Mouse (Mus musculus) midbrain, embryonic 13.5 days (tissue): ENCODE data around the gene Lce1a1. TPM values are rescaled to one million over a fixed set of nuclear protein-coding genes. Genes with fewer than 3 reads are reported as not detected.

Source experiments
- ATAC-seq: fragments of 200-750 bp; cut with Nextera tagmentation; 2 replicates; pipeline ENCODE4 v1.8.0; 2017; ENCODE audit warnings: mild to moderate bottlenecking, moderate TSS enrichment, moderate library complexity
- H3K27ac ChIP-seq: fragments of 300-500 bp; sonication (generic); 2 replicates; pipeline ENCODE4 v1.5.1; 2015; ENCODE audit warnings: inconsistent platforms, mild to moderate bottlenecking, moderate library complexity
- H3K27me3 ChIP-seq: fragments of 300-500 bp; sonication (generic); 2 replicates; pipeline ENCODE4 v1.6.1; 2015; ENCODE audit warnings: mild to moderate bottlenecking, inconsistent platforms
- H3K36me3 ChIP-seq: fragments of 300-500 bp; sonication (generic); 2 replicates; pipeline ENCODE4 v1.6.1; 2015; ENCODE audit warnings: mild to moderate bottlenecking, inconsistent platforms
- H3K4me1 ChIP-seq: fragments of 300-500 bp; sonication (generic); replicated peaks from 2 replicates; pipeline ENCODE4 v1.6.1; 2015; ENCODE audit warnings: inconsistent platforms
- H3K4me2 ChIP-seq: fragments of 300-500 bp; sonication (generic); replicated peaks from 2 replicates; pipeline ENCODE4 v1.6.1; 2015; ENCODE audit warnings: moderate library complexity, mild to moderate bottlenecking, inconsistent platforms
- H3K4me3 ChIP-seq: fragments of 300-500 bp; sonication (generic); replicated peaks from 2 replicates; pipeline ENCODE4 v1.5.1; 2015; ENCODE audit warnings: mild to moderate bottlenecking, inconsistent platforms
- H3K9ac ChIP-seq: fragments of 300-500 bp; sonication (generic); replicated peaks from 2 replicates; pipeline ENCODE4 v1.6.1; 2015; ENCODE audit warnings: mild to moderate bottlenecking, inconsistent platforms
- H3K9me3 ChIP-seq: fragments of 300-500 bp; sonication (generic); 2 replicates; pipeline ENCODE4 v1.6.1; 2016; ENCODE audit warnings: mild to moderate bottlenecking, inconsistent platforms
- WGBS: fragments of 180-500 bp; shearing (Covaris S2); methylation state at CpG from one replicate; pipeline ENCODE4 v1.1.7; 2015; 5-methylcytosine and 5-hydroxymethylcytosine counted together
- polyA plus RNA-seq: library from polyadenylated mRNA; unstranded; fragments of >200 nt; fragmentation: Nextera tagmentation; extraction: Ambion mirVana; gene quantifications from 2 replicates; pipeline ENCODE4 v1.2.1, GENCODE M21; 2015

Gene Lce1a1
- polyA plus RNA-seq, 1 experiment from 2014 or later = not detected

DNA sequence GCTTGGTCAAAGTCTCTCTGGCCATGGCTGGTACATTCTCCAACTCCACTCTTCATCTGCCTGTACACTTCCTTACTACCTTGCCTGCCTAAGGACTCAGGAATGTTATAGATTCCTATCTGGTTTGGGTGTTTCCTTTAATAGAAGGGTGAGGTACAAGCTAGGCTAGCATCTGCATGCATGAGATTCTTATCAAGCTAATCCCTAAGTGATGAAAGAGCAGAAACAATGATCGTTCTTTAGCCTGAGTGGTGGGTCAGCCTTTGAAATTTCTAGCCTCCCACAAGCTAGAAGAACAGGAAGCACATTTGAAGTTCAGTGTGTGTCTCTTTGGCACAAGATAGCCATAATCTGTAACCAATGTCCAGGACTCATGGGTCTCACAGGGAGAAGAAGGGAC, 38.3 kb downstream of the Lce1a1 start:
- no peaks in the 10 kb centered on the region for H3K36me3 ChIP-seq

DNA sequence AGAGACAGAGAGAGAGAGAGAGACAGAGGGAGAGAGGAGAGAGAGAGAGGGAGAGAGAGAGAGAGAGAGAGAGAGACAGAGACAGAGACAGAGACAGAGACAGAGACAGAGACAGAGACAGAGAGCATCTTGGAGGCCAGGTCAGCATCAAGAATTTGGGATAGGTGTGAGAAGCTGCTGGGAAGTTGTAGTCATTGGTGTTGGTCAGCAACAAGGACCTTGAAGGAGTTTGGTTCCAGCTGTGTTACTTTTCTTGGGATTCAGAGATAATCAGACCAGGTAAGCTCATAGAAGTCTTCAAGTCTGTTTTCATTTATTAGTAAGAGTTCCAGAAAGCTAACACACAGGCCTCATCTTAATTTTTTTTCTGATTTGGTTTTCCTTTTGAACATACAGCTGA, 40.7 kb downstream of the Lce1a1 start, which contains the start of gene 2210017I01Rik:
2210017I01Rik (minus strand) TSS at position 101 of the 400 bp plus-strand sequence.
- H3K27ac ChIP-seq = no peak within 1 kb of the TSS
- no peaks in the 10 kb centered on the region for H3K4me1 ChIP-seq
- no peaks in the 10 kb centered on the region for H3K9me3 ChIP-seq
- no peak within 1 kb of the TSS for H3K4me2 ChIP-seq
- H3K9ac ChIP-seq = no peak within 1 kb of the TSS
- no peaks in the 10 kb centered on the region for H3K36me3 ChIP-seq
- no peaks in the 10 kb centered on the region for H3K27me3 ChIP-seq
- H3K4me3 ChIP-seq = no peak within 1 kb of the TSS
- no peak for ATAC-seq

More for the DNA sequence above, 38.3 kb downstream of the Lce1a1 start:
- Histone ChIP-seq H3K4me2 (no peak overlapping the region), H3K4me3 (no peak overlapping the region), H3K27me3 (no peaks in the 10 kb centered on the region), H3K9me3 (no peaks in the 10 kb centered on the region), H3K9ac (no peak overlapping the region), H3K4me1 (no peaks in the 10 kb centered on the region), H3K27ac (no peak overlapping the region)
- ATAC-seq = no peak
- WGBS = 65% methylated on average over 1 of the region's 1 CpGs

DNA sequence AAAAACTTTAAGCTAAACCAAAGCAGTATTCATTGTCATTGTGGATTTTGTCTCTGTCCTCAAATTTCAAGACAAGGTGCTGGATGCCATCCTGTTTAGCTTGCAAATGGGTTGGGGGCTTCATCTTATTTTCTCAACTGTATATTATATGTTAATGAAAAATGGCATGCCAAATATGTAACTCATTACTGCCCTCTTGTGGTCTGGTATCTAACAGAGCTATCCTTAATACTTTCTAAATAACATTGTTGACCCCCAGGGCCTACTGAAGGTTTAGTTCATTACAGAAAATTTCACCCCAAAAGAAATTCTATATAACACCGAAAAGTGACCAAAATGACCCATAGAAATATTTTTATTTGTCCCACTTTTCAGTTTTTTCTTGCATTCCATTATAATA, 45.9 kb downstream of the Lce1a1 start:
- 0 out of 2 replicates have a peak, but pooled peaks cover 3% of the 10 kb centered on the region for H3K9me3 ChIP-seq
- no peaks in the 10 kb centered on the region for H3K36me3 ChIP-seq
- no peak for ATAC-seq
- no peaks in the 10 kb centered on the region for H3K27me3 ChIP-seq
- no peak overlapping the region for H3K27ac ChIP-seq
- 51% methylated on average over 1 of the region's 1 CpGs for WGBS
- no peak overlapping the region for H3K4me2 ChIP-seq
- H3K9ac ChIP-seq = no peak overlapping the region
- no peaks in the 10 kb centered on the region for H3K4me1 ChIP-seq
- H3K4me3 ChIP-seq = no peak overlapping the region

GRCm38 (mm10) chr3:92600456-92600855, 47.7 kb downstream of the Lce1a1 start:
- no peak overlapping the region for H3K4me3 ChIP-seq
- ATAC-seq = no peak
- H3K36me3 ChIP-seq = no peaks in the 10 kb centered on the region
- no peak overlapping the region for H3K4me2 ChIP-seq
- no peaks in the 10 kb centered on the region for H3K27me3 ChIP-seq
- H3K4me1 ChIP-seq = no peaks in the 10 kb centered on the region
- H3K9me3 ChIP-seq = 0 out of 2 replicates have a peak, but pooled peaks cover 3% of the 10 kb centered on the region
- no peak overlapping the region for H3K9ac ChIP-seq
- H3K27ac ChIP-seq = no peak overlapping the region
- 58% methylated on average over 1 of the region's 1 CpGs for WGBS

GRCm38 (mm10) chr3:92599973-92600372, 48.1 kb downstream of the Lce1a1 start:
- no peak overlapping the region for H3K4me3 ChIP-seq
- no peak for ATAC-seq
- no peak overlapping the region for H3K9ac ChIP-seq
- no peaks in the 10 kb centered on the region for H3K4me1 ChIP-seq
- H3K9me3 ChIP-seq = 0 out of 2 replicates have a peak, but pooled peaks cover 3% of the 10 kb centered on the region
- H3K4me2 ChIP-seq = no peak overlapping the region
- no peaks in the 10 kb centered on the region for H3K27me3 ChIP-seq
- H3K27ac ChIP-seq = no peak overlapping the region
- H3K36me3 ChIP-seq = no peaks in the 10 kb centered on the region

DNA sequence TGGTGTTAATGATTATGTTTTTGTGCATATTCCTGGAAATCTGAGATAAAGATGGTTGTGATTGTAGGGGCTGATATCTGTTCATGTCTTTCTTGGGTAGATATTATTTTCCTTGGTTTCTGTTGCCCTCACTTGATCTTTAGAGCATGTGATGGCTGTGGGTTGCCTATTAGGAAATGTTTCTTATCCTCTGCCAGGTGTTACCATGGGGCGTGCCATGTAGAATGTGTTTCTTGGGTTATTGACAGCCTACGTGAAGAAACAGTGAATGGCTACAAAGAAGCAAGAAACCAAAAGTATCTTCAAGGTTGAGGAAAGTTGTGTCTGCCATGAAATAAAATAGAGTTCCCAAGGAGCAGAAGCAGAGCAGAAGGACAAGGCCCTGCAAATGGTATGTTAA, 49.7 kb downstream of the Lce1a1 start:
- ATAC-seq = no peak
- Histone ChIP-seq H3K9ac (no peak overlapping the region), H3K4me1 (no peaks in the 10 kb centered on the region), H3K27me3 (no peaks in the 10 kb centered on the region), H3K4me3 (no peak overlapping the region), H3K4me2 (no peak overlapping the region), H3K27ac (no peak overlapping the region), H3K36me3 (no peaks in the 10 kb centered on the region), H3K9me3 (0 out of 2 replicates have a peak, but pooled peaks cover 3% of the 10 kb centered on the region)
- WGBS = 94% methylated on average over 2 of the region's 2 CpGs

Other genes starting within 250 kb of the Lce1a1 start
- gene Sprr2i, start 240.3 kb downstream of the Lce1a1 start, polyA plus RNA-seq = not detected in 2 replicates
- gene Sprr2j-ps, start 230.2 kb downstream of the Lce1a1 start, polyA plus RNA-seq = not detected in 2 replicates
- 9.8 and 12.0 TPM in 2 replicates for gene Gm9774, start 218.9 kb downstream of the Lce1a1 start, polyA plus RNA-seq
- gene Sprr2k, start 215.7 kb downstream of the Lce1a1 start, polyA plus RNA-seq = not detected in 2 replicates
- not detected in 2 replicates for gene Sprr1b, start 209.5 kb downstream of the Lce1a1 start, polyA plus RNA-seq
- not detected in 2 replicates for gene Sprr3, start 189.6 kb downstream of the Lce1a1 start, polyA plus RNA-seq
- not detected in 2 replicates for gene Sprr1a, start 162.4 kb downstream of the Lce1a1 start, polyA plus RNA-seq
- gene Sprr4, start 147.8 kb downstream of the Lce1a1 start, polyA plus RNA-seq = not detected in 2 replicates
- not detected in 2 replicates for gene 2310046K23Rik, start 113.8 kb downstream of the Lce1a1 start, polyA plus RNA-seq
- not detected in 2 replicates for gene Ivl, start 74.6 kb downstream of the Lce1a1 start, polyA plus RNA-seq
- not detected in 2 replicates for gene Smcp, start 59.3 kb downstream of the Lce1a1 start, polyA plus RNA-seq
- not detected in 2 replicates for gene 2210017I01Rik, start 40.8 kb downstream of the Lce1a1 start, polyA plus RNA-seq
- not detected in 2 replicates for gene Lce6a, start 26.6 kb downstream of the Lce1a1 start, polyA plus RNA-seq
- not detected in 2 replicates for gene Lce1b, start 8.6 kb upstream of the Lce1a1 start, polyA plus RNA-seq
- not detected in 2 replicates for gene Lce1a2, start 22.0 kb upstream of the Lce1a1 start, polyA plus RNA-seq
- gene Lce1c, start 30.9 kb upstream of the Lce1a1 start, polyA plus RNA-seq = not detected in 2 replicates
- not detected in 2 replicates for gene Lce1d, start 38.9 kb upstream of the Lce1a1 start, polyA plus RNA-seq
- not detected in 2 replicates for gene Lce1e, start 60.8 kb upstream of the Lce1a1 start, polyA plus RNA-seq
- gene Lce1f, start 72.0 kb upstream of the Lce1a1 start, polyA plus RNA-seq = not detected in 2 replicates
- not detected in 2 replicates for gene Gm38119, start 90.8 kb upstream of the Lce1a1 start, polyA plus RNA-seq
- not detected in 2 replicates for gene Lce1g, start 104.0 kb upstream of the Lce1a1 start, polyA plus RNA-seq
- not detected in 2 replicates for gene Lce1h, start 116.8 kb upstream of the Lce1a1 start, polyA plus RNA-seq
- not detected in 2 replicates for gene Lce1i, start 130.6 kb upstream of the Lce1a1 start, polyA plus RNA-seq
- not detected in 2 replicates for gene Lce1j, start 142.2 kb upstream of the Lce1a1 start, polyA plus RNA-seq
- gene Lce1k, start 159.6 kb upstream of the Lce1a1 start, polyA plus RNA-seq = not detected in 2 replicates
- gene Kprp, start 178.9 kb upstream of the Lce1a1 start, polyA plus RNA-seq = not detected in 2 replicates
- gene Lce1l, start 203.0 kb upstream of the Lce1a1 start, polyA plus RNA-seq = not detected in 2 replicates
- gene 2310050C09Rik, start 221.9 kb upstream of the Lce1a1 start, polyA plus RNA-seq = not detected in 2 replicates